Mouse (Mus musculus) embryonic facial prominence, embryonic 13.5 days (tissue): ENCODE measurements at regions not wholly inside any gene's neighbourhood (a gene's known extent, or its start where the extent isn't known, plus 50 kb on each side); places are given as distances from the start of the nearest gene placed in this dataset.

Experiments used
- ATAC-seq: fragments of 200-750 bp; cut with Nextera tagmentation; 2 replicates; pipeline ENCODE4 v1.8.0; 2017; ENCODE audit warnings: low read depth; ENCODE audit not compliant: insufficient number of reproducible peaks, insufficient read depth, low FRiP score, low TSS enrichment
- H3K27ac ChIP-seq: fragments of 300-500 bp; sonication (generic); 2 replicates; pipeline ENCODE4 v1.5.1; 2015; ENCODE audit warnings: moderate library complexity, mild to moderate bottlenecking, inconsistent platforms
- H3K27me3 ChIP-seq: fragments of 300-500 bp; sonication (generic); 2 replicates; pipeline ENCODE4 v1.6.1; 2015; ENCODE audit warnings: mild to moderate bottlenecking, inconsistent platforms
- H3K36me3 ChIP-seq: fragments of 300-500 bp; sonication (generic); 2 replicates; pipeline ENCODE4 v1.6.1; 2015; ENCODE audit warnings: mild to moderate bottlenecking, inconsistent platforms
- H3K4me1 ChIP-seq: fragments of 300-500 bp; sonication (generic); 2 replicates; pipeline ENCODE4 v1.6.1; 2015; ENCODE audit warnings: inconsistent platforms
- H3K4me2 ChIP-seq: fragments of 300-500 bp; sonication (generic); 2 replicates; pipeline ENCODE4 v1.6.1; 2015; ENCODE audit warnings: moderate library complexity, mild to moderate bottlenecking, inconsistent platforms
- H3K4me3 ChIP-seq: fragments of 300-500 bp; sonication (generic); 2 replicates; pipeline ENCODE4 v1.5.1; 2015; ENCODE audit warnings: mild to moderate bottlenecking, inconsistent platforms
- H3K9ac ChIP-seq: fragments of 300-500 bp; sonication (generic); 2 replicates; pipeline ENCODE4 v1.6.1; 2015; ENCODE audit warnings: mild to moderate bottlenecking, inconsistent platforms
- H3K9me3 ChIP-seq: fragments of 300-500 bp; sonication (generic); 2 replicates; pipeline ENCODE4 v1.6.1; 2016; ENCODE audit warnings: inconsistent platforms
- WGBS: fragments of 180-500 bp; shearing (Covaris S2); methylation state at CpG from one replicate; pipeline ENCODE4 v1.1.7; 2015; ENCODE audit warnings: mixed read lengths; 5-methylcytosine and 5-hydroxymethylcytosine counted together

DNA sequence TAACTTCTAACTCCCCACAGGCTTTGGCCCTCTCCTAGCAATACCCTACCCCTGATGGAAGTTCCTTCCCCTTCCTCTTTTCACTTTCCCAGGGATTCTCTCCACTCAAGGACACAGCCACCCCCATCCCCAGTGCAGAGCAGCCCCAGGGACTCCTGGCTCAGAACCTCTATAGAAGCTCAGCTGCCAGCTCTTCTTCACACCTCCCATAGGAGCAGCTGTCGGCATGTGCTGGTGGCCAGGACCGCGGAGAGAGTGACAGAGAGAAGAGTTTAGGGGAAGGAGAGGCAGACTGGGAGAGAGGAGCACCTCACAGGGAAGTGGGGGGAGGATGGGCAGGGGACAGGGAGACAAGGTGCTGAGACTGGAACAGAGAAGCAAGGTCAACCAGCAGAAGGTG lies 199.8 kb upstream of the Csf3r start:
- Histone ChIP-seq H3K4me2 (no peak overlapping the region), H3K27me3 (peaks cover 6% of the 10 kb centered on the region), H3K4me1 (peaks cover 9% of the 10 kb centered on the region), H3K9ac (no peak overlapping the region), H3K36me3 (no peaks in the 10 kb centered on the region), H3K9me3 (no peaks in the 10 kb centered on the region), H3K4me3 (no peak overlapping the region), H3K27ac (no peak overlapping the region)
- ATAC-seq: no peak
- WGBS: 66% methylated on average over 3 of the region's 3 CpGs

DNA sequence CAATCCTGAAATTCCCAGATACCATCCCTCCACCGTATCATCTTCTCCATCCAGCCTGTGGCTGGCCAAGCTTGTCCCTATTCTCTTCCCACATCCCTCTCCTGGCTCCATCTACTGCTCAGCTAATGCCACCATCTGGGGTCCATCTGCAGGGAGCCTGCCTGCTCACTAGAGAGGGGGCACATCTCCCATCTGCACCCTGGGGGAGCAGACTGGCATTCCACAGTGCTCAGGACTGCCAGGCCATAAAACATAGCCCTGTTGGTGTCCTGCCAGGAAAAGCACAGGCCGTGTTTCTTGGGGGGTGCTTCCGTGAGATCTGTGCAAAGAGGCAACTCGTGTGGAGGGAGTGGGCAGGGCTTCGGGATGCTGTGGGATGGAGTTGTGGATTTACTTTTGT lies 197.9 kb upstream of the Csf3r start:
- H3K4me2 ChIP-seq: no peak overlapping the region
- no peaks in the 10 kb centered on the region for H3K27me3 ChIP-seq
- no peak overlapping the region for H3K9ac ChIP-seq
- WGBS: 31% methylated on average over 5 of the region's 5 CpGs
- H3K4me1 ChIP-seq: peaks cover 9% of the 10 kb centered on the region
- no peaks in the 10 kb centered on the region for H3K36me3 ChIP-seq
- no peak for ATAC-seq
- no peaks in the 10 kb centered on the region for H3K9me3 ChIP-seq
- H3K27ac ChIP-seq: no peak overlapping the region
- no peak overlapping the region for H3K4me3 ChIP-seq

DNA sequence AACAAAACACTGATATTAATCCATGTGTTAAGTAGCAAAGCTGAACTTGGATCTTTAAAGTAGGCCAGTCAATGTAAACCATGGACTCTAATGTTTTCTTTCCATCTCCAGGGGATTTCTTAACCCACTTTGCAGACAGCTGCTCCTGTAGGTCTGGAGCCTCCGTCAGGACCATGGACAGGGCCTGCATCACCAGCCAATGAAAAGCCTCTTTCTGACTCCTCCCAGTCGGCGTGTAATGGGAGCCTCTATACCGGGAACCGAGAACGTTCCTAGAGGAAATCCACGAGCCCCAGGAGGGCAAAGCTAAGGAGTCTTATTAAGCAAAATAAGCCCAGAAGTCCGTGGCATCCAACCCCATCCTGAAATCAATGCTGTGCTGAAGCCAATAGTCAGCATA lies 189.1 kb upstream of the Csf3r start:
- WGBS: under 1% methylated on average over 8 of the region's 8 CpGs
- Histone ChIP-seq H3K9me3 (no peaks in the 10 kb centered on the region), H3K4me3 (no peak overlapping the region), H3K9ac (no peak overlapping the region), H3K36me3 (no peaks in the 10 kb centered on the region), H3K4me1 (0 out of 2 replicates have a peak, but pooled peaks cover 3% of the 10 kb centered on the region), H3K27ac (no peak overlapping the region), H3K4me2 (peak overlapping the region; percentile 31; the same call in 1 of the 2 replicates), H3K27me3 (no peaks in the 10 kb centered on the region)
- ATAC-seq: 0 out of 2 replicates have a peak, but pooled peaks have one; percentile 62

- Histone ChIP-seq H3K27ac (no peak overlapping the region), H3K4me1 (no peaks in the 10 kb centered on the region), H3K9ac (no peak overlapping the region), H3K27me3 (no peaks in the 10 kb centered on the region), H3K9me3 (no peaks in the 10 kb centered on the region), H3K4me3 (no peak overlapping the region), H3K36me3 (no peaks in the 10 kb centered on the region), H3K4me2 (no peak overlapping the region)
- 73% methylated on average over 3 of the region's 3 CpGs for WGBS
- no peak for ATAC-seq
Observed at GRCm38 (mm10) chr4:125847568-125847967, 176.8 kb upstream of the Csf3r start.

DNA sequence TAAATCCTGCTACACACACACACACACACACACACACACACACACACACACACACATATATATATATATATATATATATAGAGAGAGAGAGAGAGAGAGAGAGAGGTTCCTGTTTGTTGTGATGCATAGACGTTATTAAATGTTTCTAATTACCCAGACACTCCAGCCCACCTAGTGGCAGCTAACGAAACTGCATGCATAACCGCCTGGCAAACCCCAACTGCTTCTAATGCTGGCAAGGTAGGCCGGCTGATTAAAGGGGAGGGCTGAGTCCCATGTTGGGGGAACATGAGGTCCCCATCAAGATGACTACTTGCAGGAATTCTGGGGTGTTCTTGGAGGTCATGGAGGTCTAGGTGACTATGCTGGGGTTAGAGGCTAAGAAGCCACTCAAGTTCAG lies 174.1 kb upstream of the Csf3r start:
- Histone ChIP-seq H3K4me1 (no peaks in the 10 kb centered on the region), H3K27ac (no peak overlapping the region), H3K27me3 (no peaks in the 10 kb centered on the region), H3K36me3 (no peaks in the 10 kb centered on the region), H3K4me2 (no peak overlapping the region), H3K4me3 (no peak overlapping the region), H3K9me3 (no peaks in the 10 kb centered on the region), H3K9ac (no peak overlapping the region)
- WGBS: 6% methylated on average over 4 of the region's 4 CpGs
- no peak for ATAC-seq

- Histone ChIP-seq H3K4me2 (no peak overlapping the region), H3K27ac (no peak overlapping the region), H3K4me1 (no peaks in the 10 kb centered on the region), H3K27me3 (no peaks in the 10 kb centered on the region), H3K36me3 (no peaks in the 10 kb centered on the region), H3K9me3 (no peaks in the 10 kb centered on the region), H3K4me3 (no peak overlapping the region), H3K9ac (no peak overlapping the region)
- ATAC-seq: no peak
- WGBS: 69% methylated on average over 4 of the region's 4 CpGs
Observed at GRCm38 (mm10) chr4:125852545-125852944, 171.8 kb upstream of the Csf3r start.

DNA sequence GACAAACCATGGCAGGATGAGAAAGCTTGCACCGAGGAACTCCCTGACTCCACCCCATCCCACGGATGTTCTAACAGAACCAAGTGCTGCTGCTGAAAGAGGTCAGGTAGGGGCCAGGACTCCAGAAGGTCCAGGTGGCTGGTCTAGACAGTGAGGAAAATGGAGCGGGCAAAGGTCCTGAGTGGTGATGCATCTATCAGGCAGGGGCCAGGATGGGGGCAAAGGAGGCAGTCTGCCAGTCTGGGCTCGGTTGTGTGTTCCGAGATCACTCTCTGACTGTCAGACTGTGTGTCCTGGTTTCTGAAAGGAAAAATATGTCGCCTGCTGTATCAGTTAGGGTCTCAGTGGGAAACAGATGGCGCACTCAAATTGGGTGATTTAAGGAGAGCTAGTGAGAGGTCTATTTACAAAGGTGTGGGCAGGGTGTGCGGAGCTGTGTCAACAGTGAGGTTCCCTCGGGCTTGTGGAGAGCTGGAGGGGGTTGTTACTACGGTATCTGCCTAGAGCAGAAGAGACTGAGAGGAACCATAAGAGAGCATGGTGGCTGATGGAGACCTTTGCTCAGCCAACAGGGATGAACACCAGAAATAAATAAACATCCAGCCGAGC lies 168.3 kb upstream of the Csf3r start:
- Histone ChIP-seq H3K4me1 (no peaks in the 10 kb centered on the region), H3K4me2 (no peak overlapping the region), H3K4me3 (no peak overlapping the region), H3K9me3 (no peaks in the 10 kb centered on the region), H3K27ac (no peak overlapping the region), H3K27me3 (no peaks in the 10 kb centered on the region), H3K36me3 (no peaks in the 10 kb centered on the region), H3K9ac (no peak overlapping the region)
- no peak for ATAC-seq
- 48% methylated on average over 11 of the region's 11 CpGs for WGBS

DNA sequence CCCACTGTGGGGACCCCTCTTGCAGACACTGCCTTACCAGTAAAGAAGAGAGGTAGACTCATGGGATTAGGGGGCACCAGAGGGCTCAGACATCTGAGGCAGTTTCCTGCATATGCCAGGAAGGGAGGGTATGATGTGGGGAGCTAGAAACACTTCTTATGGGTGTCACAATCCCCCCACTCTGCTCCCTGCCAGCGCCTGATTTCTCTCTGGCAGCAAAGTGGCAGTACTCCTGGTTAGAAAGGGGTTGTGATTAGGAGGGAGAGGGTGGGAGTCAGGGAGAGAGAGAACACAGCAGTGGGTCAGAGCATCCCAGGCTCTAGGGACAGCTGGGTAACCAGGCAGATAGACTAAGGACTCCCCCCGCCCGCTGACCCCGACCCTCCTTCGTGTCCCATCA lies 167.6 kb upstream of the Csf3r start:
- H3K27me3 ChIP-seq: no peaks in the 10 kb centered on the region
- no peak for ATAC-seq
- WGBS: 64% methylated on average over 5 of the region's 5 CpGs
- no peak overlapping the region for H3K27ac ChIP-seq
- H3K4me1 ChIP-seq: no peaks in the 10 kb centered on the region
- H3K4me3 ChIP-seq: no peak overlapping the region
- no peaks in the 10 kb centered on the region for H3K9me3 ChIP-seq
- no peak overlapping the region for H3K9ac ChIP-seq
- no peaks in the 10 kb centered on the region for H3K36me3 ChIP-seq
- no peak overlapping the region for H3K4me2 ChIP-seq

- no peak for ATAC-seq
- H3K27me3 ChIP-seq: 0 out of 2 replicates have a peak, but pooled peaks cover 2% of the 10 kb centered on the region
- H3K36me3 ChIP-seq: no peaks in the 10 kb centered on the region
- no peak overlapping the region for H3K27ac ChIP-seq
- no peak overlapping the region for H3K4me2 ChIP-seq
- no peaks in the 10 kb centered on the region for H3K9me3 ChIP-seq
- H3K4me3 ChIP-seq: no peak overlapping the region
- no peaks in the 10 kb centered on the region for H3K4me1 ChIP-seq
- H3K9ac ChIP-seq: no peak overlapping the region
- WGBS: 27% methylated on average over 8 of the region's 8 CpGs
Observed at GRCm38 (mm10) chr4:125865057-125865456, 159.3 kb upstream of the Csf3r start.

GRCm38 (mm10) chr4:125865728-125866127 lies 158.6 kb upstream of the Csf3r start:
- no peaks in the 10 kb centered on the region for H3K4me1 ChIP-seq
- H3K4me3 ChIP-seq: no peak overlapping the region
- 0 out of 2 replicates have a peak, but pooled peaks cover 2% of the 10 kb centered on the region for H3K27me3 ChIP-seq
- H3K36me3 ChIP-seq: no peaks in the 10 kb centered on the region
- no peak for ATAC-seq
- H3K27ac ChIP-seq: no peak overlapping the region
- no peaks in the 10 kb centered on the region for H3K9me3 ChIP-seq
- WGBS: 75% methylated on average over 9 of the region's 9 CpGs
- H3K9ac ChIP-seq: no peak overlapping the region
- H3K4me2 ChIP-seq: no peak overlapping the region

DNA sequence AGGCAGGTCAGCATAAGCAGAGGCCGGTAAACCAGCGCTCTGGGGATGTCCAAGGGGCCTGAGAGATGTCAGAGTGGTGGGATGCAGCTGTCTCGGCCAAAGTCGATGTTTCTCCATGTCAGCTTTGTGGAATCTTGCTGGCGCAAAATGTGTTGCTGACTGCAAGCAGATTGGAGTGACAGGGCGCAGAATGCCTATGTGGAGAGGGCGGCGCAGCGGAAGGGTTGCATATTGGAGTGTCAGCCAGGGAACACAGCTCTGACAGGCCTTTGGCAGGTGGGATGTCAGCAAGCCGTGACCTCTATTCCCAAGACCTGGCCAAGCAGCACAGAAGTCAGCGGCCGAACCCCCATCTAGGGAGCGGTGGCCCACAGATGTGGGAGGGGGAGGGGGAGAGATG lies 153.1 kb upstream of the Csf3r start:
- H3K27ac ChIP-seq: no peak overlapping the region
- 84% methylated on average over 13 of the region's 13 CpGs for WGBS

GRCm38 (mm10) chr4:125880028-125880427 lies 144.3 kb upstream of the Csf3r start:
- Histone ChIP-seq H3K27me3 (no peaks in the 10 kb centered on the region; the same call in 1 of the 2 replicates), H3K36me3 (no peaks in the 10 kb centered on the region), H3K9me3 (no peaks in the 10 kb centered on the region), H3K4me2 (no peak overlapping the region), H3K9ac (no peak overlapping the region), H3K4me3 (no peak overlapping the region), H3K27ac (no peak overlapping the region), H3K4me1 (peaks cover 22% of the 10 kb centered on the region)
- WGBS: 43% methylated on average over 6 of the region's 6 CpGs
- no peak for ATAC-seq

More for the DNA sequence above, 153.1 kb upstream of the Csf3r start:
- no peaks in the 10 kb centered on the region for H3K9me3 ChIP-seq
- H3K4me2 ChIP-seq: no peak overlapping the region
- H3K27me3 ChIP-seq: 0 out of 2 replicates have a peak, but pooled peaks cover 2% of the 10 kb centered on the region
- no peak overlapping the region for H3K4me3 ChIP-seq
- H3K4me1 ChIP-seq: no peaks in the 10 kb centered on the region
- ATAC-seq: no peak
- no peak overlapping the region for H3K9ac ChIP-seq
- H3K36me3 ChIP-seq: no peaks in the 10 kb centered on the region
